Mouse (Mus musculus) brain, embryonic 14.5 days (tissue): ENCODE results near the gene Eras. TPM values are rescaled to one million over a fixed set of nuclear protein-coding genes. Genes with fewer than 3 reads are reported as not detected.
"Not testable (repeated sequence)": the region's sequence is repeated elsewhere in the genome, so short reads cannot be mapped to it uniquely, and the experiment has no call there.

ENCODE experiments used
- DNase-seq: peaks from one replicate; pipeline ENCODE4 v3.0.0-alpha.2; 2011; ENCODE audit warnings: low read depth
- CTCF ChIP-seq: fragments of 200-500 bp; IDR thresholded peaks from 2 replicates; pipeline ENCODE4 v1.5.1; 2012; ENCODE audit warnings: inconsistent platforms, mild to moderate bottlenecking, moderate library complexity, borderline replicate concordance; ENCODE audit not compliant: insufficient read depth, insufficient read length; ENCODE audit errors: extremely low read depth
- POLR2A ChIP-seq: fragments of 200-500 bp; IDR thresholded peaks from 2 replicates; pipeline ENCODE4 v1.6.1; 2012; ENCODE audit warnings: mild to moderate bottlenecking, inconsistent platforms, borderline replicate concordance; ENCODE audit not compliant: poor library complexity, insufficient read depth, insufficient read length, severe bottlenecking; ENCODE audit errors: extremely low read depth
- polyA plus RNA-seq: library from polyadenylated mRNA; depleted of rRNA; stranded (reverse); fragments of >200 nt; gene quantifications from 2 replicates; pipeline ENCODE4 v1.2.3, GENCODE M21; 2012

Gene Eras
- polyA plus RNA-seq, 1 experiment = not detected

GRCm38 (mm10) chrX:7947108-7947899, 18.9 kb upstream of the Eras start, which contains the start of gene Hdac6:
Hdac6 (minus strand) TSS chrX:7947889.
- TF ChIP-seq POLR2A (peak; percentile 58; the same call in 1 of the 2 replicates), CTCF (no peak)
- no peak for DNase-seq

- no peak for DNase-seq
- TF ChIP-seq POLR2A (no peak), CTCF (no peak)
These were observed 17.2 kb upstream of the Eras start for GRCm38 (mm10) chrX:7945618-7946017.

DNA sequence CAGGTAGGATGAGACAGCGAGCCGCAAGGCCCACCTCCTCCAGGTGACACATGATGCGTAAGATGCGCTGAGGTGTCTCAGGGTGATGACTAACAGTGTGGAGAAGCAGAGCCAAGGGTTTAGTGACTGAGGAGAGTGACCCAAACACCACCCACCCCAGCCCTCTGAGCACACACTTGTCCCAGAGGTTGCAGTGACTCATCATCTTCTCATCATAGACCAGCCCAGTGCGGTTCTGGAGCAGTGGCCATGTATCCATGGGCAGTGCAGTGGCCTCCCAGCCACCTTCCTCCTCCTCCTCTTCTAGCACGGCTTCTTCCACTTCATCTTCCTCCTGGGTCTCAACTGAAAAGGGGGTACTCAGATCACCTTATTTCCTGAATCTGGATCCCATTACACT, 9.3 kb upstream of the Eras start:
- DNase-seq = no peak
- TF ChIP-seq CTCF (no peak), POLR2A (no peak)

GRCm38 (mm10) chrX:7936874-7937273, 8.5 kb upstream of the Eras start:
- TF ChIP-seq CTCF = peak; percentile 23; the same call in 1 of the 2 replicates
- no peak for TF ChIP-seq POLR2A
- no peak for DNase-seq

DNA sequence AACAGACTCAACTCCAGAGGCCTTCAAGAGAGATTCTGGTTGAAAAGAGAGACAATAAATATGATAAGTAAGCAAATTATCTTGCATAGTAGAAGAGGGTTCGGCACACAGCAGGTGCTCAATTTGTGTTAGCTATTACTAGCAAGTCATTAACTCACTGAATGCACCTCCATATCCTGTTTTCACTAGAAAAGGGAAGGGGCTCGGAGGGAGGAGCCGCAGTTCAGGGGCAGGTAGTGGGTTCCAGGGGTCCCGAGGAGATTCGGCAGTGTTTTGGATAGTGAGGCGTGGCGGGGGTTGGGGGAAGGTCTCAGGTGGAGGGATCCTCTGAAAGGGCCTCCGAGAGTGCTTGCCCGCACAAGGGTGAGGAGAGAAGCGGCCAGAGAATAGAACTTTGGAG, 1.3 kb downstream of the Eras start:
- TF ChIP-seq CTCF = no peak
- no peak for TF ChIP-seq POLR2A

DNA sequence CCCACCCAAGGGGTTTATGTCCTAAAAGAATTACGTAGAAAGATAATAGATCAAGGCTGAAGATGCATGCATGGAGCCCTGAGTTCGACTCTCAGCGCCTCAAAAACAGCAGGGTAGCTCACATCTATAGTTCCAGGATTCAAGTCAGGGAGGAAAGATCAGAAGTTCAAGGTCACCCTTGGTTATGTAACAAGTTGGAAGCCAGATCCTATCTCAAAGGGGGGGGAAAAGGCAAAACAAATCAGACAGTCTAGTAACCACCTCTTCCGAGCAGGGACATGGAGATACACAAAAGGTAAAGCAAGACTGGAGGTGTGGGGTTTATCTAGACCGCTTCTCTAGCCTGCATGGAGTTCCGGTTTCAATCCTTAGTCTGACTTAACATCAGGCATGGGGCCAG, 2.1 kb downstream of the Eras start:
- TF ChIP-seq CTCF (no peak), POLR2A (no peak)
- DNase-seq = no peak

More for the DNA sequence above, 1.3 kb downstream of the Eras start:
- no peak for DNase-seq

DNA sequence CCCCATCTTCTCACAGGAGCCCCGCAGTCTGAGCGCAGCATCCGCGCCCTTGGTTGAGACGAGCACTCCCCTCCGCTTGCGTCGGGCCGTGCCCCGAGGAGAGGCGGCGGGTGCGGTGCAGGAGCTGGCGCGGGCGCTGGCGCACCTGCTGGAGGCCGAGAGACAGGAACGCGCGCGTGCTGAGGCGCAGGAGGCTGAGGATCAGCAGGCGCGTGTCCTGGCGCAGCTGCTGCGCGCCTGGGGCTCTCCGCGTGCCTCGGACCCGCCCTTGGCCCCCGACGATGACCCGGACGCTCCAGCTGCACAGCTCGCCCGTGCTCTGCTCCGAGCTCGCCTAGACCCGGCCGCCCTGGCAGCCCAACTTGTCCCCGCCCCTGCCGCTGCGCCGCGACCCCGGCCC, 6.4 kb downstream of the Eras start:
- DNase-seq = peak; percentile 39
- TF ChIP-seq POLR2A = no peak
- TF ChIP-seq CTCF = no peak

- DNase-seq = peak; percentile 91
- TF ChIP-seq CTCF (no peak), POLR2A (peak; percentile 71; the same call in 1 of the 2 replicates)
These were observed 8.6 kb downstream of the Eras start, which contains the start of gene Pcsk1n for GRCm38 (mm10) chrX:7919601-7920383. Pcsk1n (plus strand) TSS chrX:7919822.

DNA sequence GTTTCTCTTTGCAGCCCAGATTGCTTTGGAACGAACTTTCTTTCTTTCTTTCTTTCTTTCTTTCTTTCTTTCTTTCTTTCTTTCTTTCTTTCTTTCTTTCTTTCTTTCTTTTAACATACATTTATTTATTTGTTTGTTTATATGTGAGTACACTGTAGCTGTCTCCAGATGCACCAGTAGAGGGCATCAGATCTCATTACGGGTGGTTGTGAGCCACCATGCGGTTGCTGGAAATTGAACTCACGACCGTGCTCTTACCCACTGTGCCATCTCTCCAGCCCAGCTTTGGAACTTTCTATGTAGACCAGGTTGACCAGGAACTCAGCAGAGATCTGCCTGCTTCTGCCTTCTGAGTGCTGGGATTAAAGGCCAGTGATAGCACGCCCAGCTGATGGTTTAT, 10.4 kb downstream of the Eras start:
- not testable (repeated sequence) for DNase-seq

GRCm38 (mm10) chrX:7915669-7916068, 12.7 kb downstream of the Eras start:
- peak; percentile 31 for DNase-seq
- TF ChIP-seq CTCF = peak; percentile 11; the same call in 1 of the 2 replicates

GRCm38 (mm10) chrX:7910473-7910872, 17.9 kb downstream of the Eras start:
- TF ChIP-seq POLR2A (no peak), CTCF (no peak)
- peak; percentile 39 for DNase-seq

- not testable (repeated sequence) for DNase-seq
These were observed 19.2 kb downstream of the Eras start, which contains the start of gene Gm10490 for GRCm38 (mm10) chrX:7909242-7909641. Gm10490 (plus strand) TSS chrX:7909542.
